ENCODE assay signal across 14 mouse cellular contexts in the genomic region with DNA sequence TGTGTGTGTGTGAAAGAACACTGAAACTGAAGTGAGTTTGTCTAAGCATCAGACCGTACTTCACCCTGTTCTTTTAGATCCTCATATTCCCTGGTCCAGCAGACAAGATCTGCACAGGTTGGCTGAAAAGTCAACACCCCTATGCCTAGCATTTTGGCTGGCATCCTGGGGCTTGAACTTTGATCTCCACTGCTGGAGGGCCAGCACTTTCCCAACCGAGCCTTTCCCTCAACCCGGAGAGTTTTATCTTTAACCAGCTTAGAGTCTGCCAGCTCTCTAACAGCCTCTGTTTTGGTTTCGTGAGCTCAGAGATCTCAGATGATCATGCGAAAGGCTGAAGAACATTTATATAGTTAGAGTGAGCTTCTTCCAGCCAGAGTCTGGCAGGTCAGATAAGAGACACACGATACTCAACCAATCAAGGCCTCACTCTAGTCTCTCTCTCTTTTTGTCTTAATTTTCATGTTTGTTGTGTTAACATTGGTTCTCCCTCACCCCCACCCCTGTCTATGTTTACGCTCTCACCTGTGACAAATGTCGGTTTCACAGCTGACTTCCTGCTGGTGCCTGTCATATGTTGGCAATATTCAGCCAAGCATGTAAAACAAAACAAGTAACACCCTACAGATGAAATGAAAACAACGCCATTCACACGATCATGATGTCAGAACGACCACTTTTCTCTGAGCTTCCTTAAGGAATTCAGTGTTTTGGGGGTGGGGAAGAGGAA.
DNase-seq lines count a peak whose midpoint lies in the region; ATAC-seq and TF ChIP-seq lines count a peak whose summit lies in the region.
"Had no signal": no experiment of that assay in that cellular context is flagged by ENCODE, and none has a peak within 500 bp of the region (broad histone marks: within the 10 kb centered on the region; RNA-seq: fewer than 3 reads in every experiment).

No protein-coding gene starts in this region.

- H3K4me3 ChIP-seq in forebrain, embryonic 13.5 days = no peak overlapping the region
- no peak overlapping the region for H3K4me3 ChIP-seq in forebrain, embryonic 10.5 days
- H3K4me3 ChIP-seq in stomach, embryonic 15.5 days (replicated peaks) = no peak overlapping the region
- H3K4me3 ChIP-seq in stomach, postnatal 0 days (ENCODE audit: low read depth, low read length) = no peak overlapping the region
- H3K4me3 ChIP-seq in liver, postnatal 0 days (ENCODE audit: low read depth, low read length) = no peak overlapping the region
- H3K4me3 ChIP-seq: heart, embryonic 10.5 days; lung, embryonic 15.5 days had no signal

- no peaks in the 10 kb centered on the region for H3K36me3 ChIP-seq in forebrain, embryonic 13.5 days (ENCODE audit: poor library complexity, severe bottlenecking)
- no peaks in the 10 kb centered on the region for H3K36me3 ChIP-seq in forebrain, embryonic 10.5 days (replicated peaks)
- no peaks in the 10 kb centered on the region for H3K36me3 ChIP-seq in stomach, embryonic 15.5 days
- no peaks in the 10 kb centered on the region for H3K36me3 ChIP-seq in stomach, postnatal 0 days (ENCODE audit: control insufficient read depth, insufficient read depth, low read length)
- no peaks in the 10 kb centered on the region for H3K36me3 ChIP-seq in liver, postnatal 0 days (replicated peaks; ENCODE audit: insufficient read depth, low read length)
- H3K36me3 ChIP-seq: heart, embryonic 10.5 days; lung, embryonic 15.5 days had no signal

- H3K4me1 ChIP-seq in forebrain, embryonic 13.5 days = no peaks in the 10 kb centered on the region
- no peaks in the 10 kb centered on the region for H3K4me1 ChIP-seq in forebrain, embryonic 10.5 days
- H3K4me1 ChIP-seq in stomach, embryonic 15.5 days = no peaks in the 10 kb centered on the region
- no peaks in the 10 kb centered on the region for H3K4me1 ChIP-seq in stomach, postnatal 0 days (replicated peaks; ENCODE audit: control insufficient read depth, insufficient read depth)
- H3K4me1 ChIP-seq in liver, postnatal 0 days (ENCODE audit: insufficient read depth) = peaks cover 4% of the 10 kb centered on the region; the same call in 1 of the 2 replicates
- H3K4me1 ChIP-seq: heart, embryonic 10.5 days; lung, embryonic 15.5 days had no signal

- WGBS in forebrain, embryonic 13.5 days = 79% methylated on average over 11 of the region's 11 CpGs
- 83% methylated on average over 11 of the region's 11 CpGs for WGBS in forebrain, embryonic 10.5 days
- 53% methylated on average over 11 of the region's 11 CpGs for WGBS in stomach, embryonic 15.5 days
- WGBS in stomach, postnatal 0 days = 52% methylated on average over 11 of the region's 11 CpGs
- WGBS in liver, postnatal 0 days (ENCODE audit: insufficient replicate concordance) = 47% methylated on average over 11 of the region's 11 CpGs

- no peak overlapping the region for H3K4me2 ChIP-seq in forebrain, embryonic 13.5 days
- H3K4me2 ChIP-seq in stomach, embryonic 15.5 days = no peak overlapping the region
- H3K4me2 ChIP-seq in stomach, postnatal 0 days (replicated peaks; ENCODE audit: low read depth) = no peak overlapping the region
- H3K4me2 ChIP-seq in liver, postnatal 0 days (ENCODE audit: low read depth, low read length) = peak overlapping the region; percentile 11
- H3K4me2 ChIP-seq: lung, embryonic 15.5 days had no signal

- TF ChIP-seq EP300 in stomach, postnatal 0 days (optimal IDR thresholded peaks at IDR 0.05) = no peak
- no peak for TF ChIP-seq EP300 in liver, postnatal 0 days (IDR thresholded peaks at IDR 0.05; ENCODE audit: low read depth)

- H3K27me3 ChIP-seq in forebrain, embryonic 13.5 days = no peaks in the 10 kb centered on the region
- H3K27me3 ChIP-seq in forebrain, embryonic 10.5 days (ENCODE audit: poor library complexity, severe bottlenecking) = no peaks in the 10 kb centered on the region
- H3K27me3 ChIP-seq in stomach, embryonic 15.5 days (replicated peaks) = no peaks in the 10 kb centered on the region
- H3K27me3 ChIP-seq in stomach, postnatal 0 days (ENCODE audit: control insufficient read depth, insufficient read depth, low read length) = no peaks in the 10 kb centered on the region
- no peaks in the 10 kb centered on the region for H3K27me3 ChIP-seq in liver, postnatal 0 days (ENCODE audit: insufficient read depth, low read length)
- H3K27me3 ChIP-seq: lung, embryonic 15.5 days had no signal

- peak; percentile 41; the same call in 1 of the 2 replicates for ATAC-seq in forebrain, embryonic 13.5 days
- peak; percentile 47; the same call in 1 of the 2 replicates for ATAC-seq in stomach, embryonic 15.5 days (ENCODE audit: insufficient read depth, low FRiP score, low read depth)
- ATAC-seq in stomach, postnatal 0 days (ENCODE audit: low FRiP score, low TSS enrichment) = no peak
- ATAC-seq in liver, postnatal 0 days = peak; percentile 97
- ATAC-seq: midbrain, embryonic 16.5 days had no signal

- DNase-seq in forebrain, embryonic 10.5 days (ENCODE audit: extremely low spot score, low spot score) = no peak
- DNase-seq in stomach, postnatal 0 days (ENCODE audit: low spot score) = no peak
- DNase-seq in kidney, postnatal 10 days = peak; percentile 74
- DNase-seq in liver, postnatal 0 days = peak; percentile 72
- no peak for DNase-seq in urinary bladder, postnatal 4 days (ENCODE audit: low spot score in 2 of 2)
- no peak for DNase-seq in left cerebral cortex, adult 8-10 months (ENCODE audit: low spot score in 2 of 2)
- DNase-seq: cerebellum, adult 2 months; lung, postnatal 4 days; thymus, postnatal 14 days had no signal

- no peaks in the 10 kb centered on the region for H3K9me3 ChIP-seq in forebrain, embryonic 13.5 days (replicated peaks)
- no peaks in the 10 kb centered on the region for H3K9me3 ChIP-seq in forebrain, embryonic 10.5 days
- H3K9me3 ChIP-seq in stomach, embryonic 15.5 days = no peaks in the 10 kb centered on the region
- no peaks in the 10 kb centered on the region for H3K9me3 ChIP-seq in stomach, postnatal 0 days (ENCODE audit: control insufficient read depth, low read length)
- H3K9me3 ChIP-seq in liver, postnatal 0 days (ENCODE audit: low read length) = no peaks in the 10 kb centered on the region
- H3K9me3 ChIP-seq: heart, embryonic 10.5 days; lung, embryonic 15.5 days had no signal

- TF ChIP-seq CTCF in stomach, postnatal 0 days (IDR thresholded peaks at IDR 0.05; ENCODE audit: low read depth) = no peak
- no peak for TF ChIP-seq CTCF in liver, postnatal 0 days (IDR thresholded peaks at IDR 0.05; ENCODE audit: low read depth)

- H3K9ac ChIP-seq in forebrain, embryonic 13.5 days = no peak overlapping the region
- no peak overlapping the region for H3K9ac ChIP-seq in stomach, embryonic 15.5 days
- no peak overlapping the region for H3K9ac ChIP-seq in stomach, postnatal 0 days (ENCODE audit: low read length)
- no peak overlapping the region for H3K9ac ChIP-seq in liver, postnatal 0 days (replicated peaks)
- H3K9ac ChIP-seq: lung, embryonic 15.5 days had no signal

- no peak overlapping the region for H3K27ac ChIP-seq in forebrain, embryonic 13.5 days
- no peak overlapping the region for H3K27ac ChIP-seq in forebrain, embryonic 10.5 days
- no peak overlapping the region for H3K27ac ChIP-seq in stomach, embryonic 15.5 days
- H3K27ac ChIP-seq in stomach, postnatal 0 days (replicated peaks) = no peak overlapping the region
- peak overlapping the region; percentile 52 for H3K27ac ChIP-seq in liver, postnatal 0 days (ENCODE audit: low read depth)
- H3K27ac ChIP-seq: heart, embryonic 10.5 days; lung, embryonic 15.5 days had no signal

Comparison
In these comparisons a context has a peak if more than half of its experiments do, and no peak if none do; other contexts are left out.
1. DNase-seq: peak in kidney, postnatal 10 days (single experiment) and liver, postnatal 0 days (single experiment); none in forebrain, embryonic 10.5 days (single experiment), stomach, postnatal 0 days (single experiment), urinary bladder, postnatal 4 days (0 of 2) and left cerebral cortex, adult 8-10 months (0 of 2).